Mouse (Mus musculus) C2C12 (cell line): Measurements from ENCODE around the gene Urb1.

ENCODE experiments used
- CTCF ChIP-seq: IDR thresholded peaks from one replicate; pipeline ENCODE4 v1.5.1; 2011; ENCODE audit not compliant: control insufficient read depth, insufficient read depth, insufficient read length
- MAX ChIP-seq: IDR thresholded peaks from one replicate; pipeline ENCODE4 v1.6.1; 2011; ENCODE audit warnings: mild to moderate bottlenecking, control low read depth
- MYOG ChIP-seq: IDR thresholded peaks from one replicate; pipeline ENCODE4 v1.6.1; 2011; ENCODE audit not compliant: control insufficient read depth, insufficient read length; ENCODE audit errors: extremely low read depth
- USF1 ChIP-seq: IDR thresholded peaks from one replicate; pipeline ENCODE4 v1.6.1; 2011; ENCODE audit warnings: low read depth, mild to moderate bottlenecking, control low read depth, moderate library complexity

GRCm38 (mm10) chr16:90804466-90804865, 5.7 kb downstream of the Urb1 start:
- TF ChIP-seq CTCF, result no peak
- TF ChIP-seq USF1, result no peak
- no peak for TF ChIP-seq MYOG
- TF ChIP-seq MAX, result no peak
